23 mouse cellular contexts compared by ENCODE assay signal in genomic region chr14:58787618-58788017, GRCm38 (mm10).
DNase-seq lines count a peak whose midpoint lies in the region; ATAC-seq and TF ChIP-seq lines count a peak whose summit lies in the region.
"Had no signal": no experiment of that assay in that cellular context is flagged by ENCODE, and none has a peak within 500 bp of the region (broad histone marks: within the 10 kb centered on the region; RNA-seq: fewer than 3 reads in every experiment).

No protein-coding gene starts in this region.

- H3K4me1 ChIP-seq in cerebellum, adult 2 months (ENCODE audit: control insufficient read depth, insufficient read depth, low read length) = peaks cover 12% of the 10 kb centered on the region; the same call in 1 of the 2 replicates
- H3K4me1 ChIP-seq in lung, embryonic 15.5 days = peaks cover 8% of the 10 kb centered on the region; the same call in 1 of the 2 replicates
- peaks cover 12% of the 10 kb centered on the region for H3K4me1 ChIP-seq in limb, embryonic 10.5 days
- H3K4me1 ChIP-seq: forebrain, embryonic 10.5 days; hindbrain, embryonic 13.5 days; midbrain, embryonic 10.5 days; midbrain, embryonic 15.5 days had no signal

- no peaks in the 10 kb centered on the region for H3K9me3 ChIP-seq in lung, embryonic 15.5 days
- no peaks in the 10 kb centered on the region for H3K9me3 ChIP-seq in limb, embryonic 10.5 days (replicated peaks)
- H3K9me3 ChIP-seq: forebrain, embryonic 10.5 days; forebrain, embryonic 15.5 days; hindbrain, embryonic 13.5 days; midbrain, embryonic 10.5 days; midbrain, embryonic 15.5 days had no signal

- peak; percentile 17 for DNase-seq in cerebellum, adult 2 months
- no peak for DNase-seq in cerebellum, adult 18-20 months
- no peak for DNase-seq in gastrocnemius, adult 2 months
- DNase-seq in gastrocnemius, postnatal 25 days = no peak
- no peak for DNase-seq in lung, adult 18-20 months
- no peak for DNase-seq in limb, embryonic 10.5 days (ENCODE audit: low spot score)
- no peak for DNase-seq in layer of hippocampus, adult 9-11 months
- DNase-seq: adrenal gland, postnatal 25 days; kidney, adult 8-10 months; liver; spleen, adult 18-20 months; thymus, postnatal 14 days had no signal

- no peaks in the 10 kb centered on the region for H3K27me3 ChIP-seq in cerebellum, adult 2 months (ENCODE audit: control insufficient read depth, insufficient read depth, low read length)
- no peaks in the 10 kb centered on the region for H3K27me3 ChIP-seq in lung, embryonic 15.5 days
- H3K27me3 ChIP-seq in limb, embryonic 10.5 days (ENCODE audit: low read depth, poor library complexity, severe bottlenecking) = no peaks in the 10 kb centered on the region
- H3K27me3 ChIP-seq: forebrain, embryonic 15.5 days; hindbrain, embryonic 13.5 days; midbrain, embryonic 15.5 days had no signal

- intact Hi-C loops in gastrocnemius, adult 2 months (cut with DNase I) = loop anchor here (10.0 kb wide), 1 partner anchor 57 kb away; no protein-coding TSS in a partner anchor

- no peak for ATAC-seq in lung, embryonic 15.5 days (ENCODE audit: borderline replicate concordance, extremely low read depth, low FRiP score, low TSS enrichment)
- ATAC-seq: intestine, embryonic 16.5 days; midbrain, embryonic 15.5 days had no signal

- no peak overlapping the region for H3K4me3 ChIP-seq in cerebellum, adult 2 months (replicated peaks; ENCODE audit: insufficient read depth, low read depth, low read length)
- H3K4me3 ChIP-seq in gastrocnemius, adult 2 months = no peak overlapping the region
- no peak overlapping the region for H3K4me3 ChIP-seq in lung, embryonic 15.5 days
- no peak overlapping the region for H3K4me3 ChIP-seq in limb, embryonic 10.5 days
- H3K4me3 ChIP-seq: forebrain, embryonic 10.5 days; forebrain, embryonic 15.5 days; hindbrain, embryonic 13.5 days; layer of hippocampus, adult 2 months; midbrain, embryonic 10.5 days; midbrain, embryonic 15.5 days had no signal

- WGBS in cerebellum, adult 2 months = 56% methylated on average over 2 of the region's 2 CpGs
- 69% methylated on average over 2 of the region's 2 CpGs for WGBS in lung, embryonic 15.5 days
- 88% methylated on average over 2 of the region's 2 CpGs for WGBS in limb, embryonic 10.5 days

- H3K36me3 ChIP-seq in lung, embryonic 15.5 days = no peaks in the 10 kb centered on the region
- no peaks in the 10 kb centered on the region for H3K36me3 ChIP-seq in limb, embryonic 10.5 days
- H3K36me3 ChIP-seq: forebrain, embryonic 10.5 days; forebrain, embryonic 15.5 days; hindbrain, embryonic 13.5 days; midbrain, embryonic 10.5 days; midbrain, embryonic 15.5 days had no signal

- peak overlapping the region; percentile 82 for H3K27ac ChIP-seq in cerebellum, adult 2 months (ENCODE audit: insufficient read depth, low read length)
- H3K27ac ChIP-seq in gastrocnemius, adult 2 months = peak overlapping the region; percentile 57
- 0 out of 2 replicates have a peak overlapping the region, but pooled peaks have one; percentile 2 for H3K27ac ChIP-seq in lung, embryonic 15.5 days
- no peak overlapping the region for H3K27ac ChIP-seq in limb, embryonic 10.5 days
- H3K27ac ChIP-seq: forebrain, embryonic 10.5 days; forebrain, embryonic 15.5 days; hindbrain, embryonic 13.5 days; layer of hippocampus, adult 2 months; liver, embryonic 14.5 days; midbrain, embryonic 10.5 days; midbrain, embryonic 15.5 days had no signal

- TF ChIP-seq CTCF in cerebellum, adult 2 months (IDR thresholded peaks at IDR 0.05; ENCODE audit: borderline replicate concordance, insufficient read depth, low read depth, low read length) = no peak
- TF ChIP-seq CTCF in gastrocnemius, adult 2 months (IDR thresholded peaks at IDR 0.05) = no peak

- no peak overlapping the region for H3K4me2 ChIP-seq in lung, embryonic 15.5 days
- H3K4me2 ChIP-seq: forebrain, embryonic 15.5 days; heart, embryonic 11.5 days; hindbrain, embryonic 13.5 days; lung, embryonic 14.5 days; midbrain, embryonic 15.5 days had no signal

- no peak overlapping the region for H3K9ac ChIP-seq in lung, embryonic 15.5 days
- H3K9ac ChIP-seq: forebrain, embryonic 15.5 days; hindbrain, embryonic 13.5 days; liver, embryonic 14.5 days; lung, embryonic 14.5 days; midbrain, embryonic 15.5 days had no signal

- no peak for TF ChIP-seq POLR2A in cerebellum, adult 2 months (IDR thresholded peaks at IDR 0.05; ENCODE audit: borderline replicate concordance, insufficient read depth, low read length)

Comparison
In these comparisons a context has a peak if more than half of its experiments do, and no peak if none do; other contexts are left out.
1. DNase-seq: peak in cerebellum, adult 2 months (2 of 2); none in cerebellum, adult 18-20 months (0 of 2), gastrocnemius, adult 2 months (single experiment), gastrocnemius, postnatal 25 days (single experiment), lung, adult 18-20 months (0 of 2), limb, embryonic 10.5 days (single experiment) and layer of hippocampus, adult 9-11 months (single experiment).